Mouse (Mus musculus): ENCODE data around the gene C1qtnf5. TPM values are rescaled to one million over a fixed set of nuclear protein-coding genes. Genes with fewer than 3 reads are reported as not detected.
A peak's percentile ranks its signal among the peaks of the same experiment; 100 is the strongest.

Gene C1qtnf5
- polyA plus RNA-seq, 1 experiment from 2014 or later = 9.3 TPM

DNA sequence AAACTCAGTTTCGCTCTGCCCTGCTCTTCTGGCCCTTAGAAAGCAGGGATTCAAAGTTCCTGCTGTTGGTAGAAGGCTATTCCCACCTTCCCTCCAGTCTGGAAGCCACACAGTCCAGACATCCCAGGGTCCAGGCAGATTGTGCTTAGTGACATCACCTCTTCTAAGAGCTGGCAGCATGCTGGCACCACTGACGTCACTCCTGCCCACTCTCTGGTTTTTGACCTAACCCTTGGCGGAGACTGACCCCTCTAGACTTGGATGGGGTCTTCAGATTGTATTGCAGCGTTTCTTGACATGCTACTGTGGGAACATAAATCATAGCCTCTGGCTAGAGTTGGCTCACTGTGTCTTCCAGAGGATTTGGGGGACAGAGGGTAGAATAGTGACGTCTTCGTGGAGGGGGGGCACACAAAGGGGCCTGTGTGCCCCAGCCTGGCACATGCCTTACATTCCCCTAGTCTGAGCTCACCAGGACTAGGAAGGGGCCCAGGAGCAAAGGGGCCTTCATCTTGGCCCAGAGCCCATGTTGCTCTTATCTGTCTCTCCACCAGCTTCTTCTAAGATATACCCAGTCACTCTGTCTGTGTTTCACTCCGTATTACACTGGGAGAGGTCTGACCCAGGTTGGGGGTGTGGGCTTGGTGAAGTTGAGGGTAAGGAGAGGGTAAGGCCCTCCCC, 28.8 kb downstream of the C1qtnf5 start:
- peak overlapping the region; percentile 46 for H3K4me3 ChIP-seq (replicated peaks)
- H3K4me1 ChIP-seq = peaks cover 33% of the 10 kb centered on the region
- peak overlapping the region; percentile 58 for H3K27ac ChIP-seq (replicated peaks)
- no peak for ATAC-seq (ENCODE audit: low FRiP score)
- no peaks in the 10 kb centered on the region for H3K9me3 ChIP-seq (replicated peaks)
- 47% methylated on average over 7 of the region's 7 CpGs for WGBS
- H3K4me2 ChIP-seq = peak overlapping the region; percentile 83
- peaks cover 57% of the 10 kb centered on the region for H3K27me3 ChIP-seq (replicated peaks)
- peak overlapping the region; percentile 54; the same call in 1 of the 2 replicates for H3K9ac ChIP-seq (replicated peaks)
- no peaks in the 10 kb centered on the region for H3K36me3 ChIP-seq

DNA sequence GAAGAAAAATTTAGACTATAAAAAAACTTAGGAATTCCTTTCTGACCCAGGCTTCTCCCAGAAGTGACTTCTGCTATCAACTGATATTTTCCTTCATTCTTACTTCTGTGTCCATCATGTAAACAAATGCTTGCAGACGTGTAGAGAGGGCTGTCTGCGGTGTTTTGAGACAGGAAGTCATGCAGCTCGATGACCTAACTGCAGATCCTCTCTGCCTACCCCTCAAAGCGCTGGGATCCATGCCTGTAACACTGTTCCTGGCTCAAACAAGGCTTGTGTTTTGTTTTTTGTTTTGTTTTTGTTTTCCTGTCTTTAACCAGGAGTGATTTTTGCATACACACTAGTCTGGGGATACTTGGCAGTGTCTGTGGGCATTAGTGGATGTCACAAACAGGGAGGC, 30.8 kb downstream of the C1qtnf5 start:
- Histone ChIP-seq H3K27me3 (replicated peaks) (peaks cover 38% of the 10 kb centered on the region), H3K9ac (replicated peaks) (no peak overlapping the region), H3K9me3 (replicated peaks) (no peaks in the 10 kb centered on the region), H3K4me2 (no peak overlapping the region), H3K4me3 (replicated peaks) (no peak overlapping the region), H3K36me3 (no peaks in the 10 kb centered on the region), H3K27ac (replicated peaks) (no peak overlapping the region), H3K4me1 (peaks cover 29% of the 10 kb centered on the region)
- ATAC-seq (ENCODE audit: low FRiP score) = no peak
- WGBS = 82% methylated on average over 4 of the region's 4 CpGs

DNA sequence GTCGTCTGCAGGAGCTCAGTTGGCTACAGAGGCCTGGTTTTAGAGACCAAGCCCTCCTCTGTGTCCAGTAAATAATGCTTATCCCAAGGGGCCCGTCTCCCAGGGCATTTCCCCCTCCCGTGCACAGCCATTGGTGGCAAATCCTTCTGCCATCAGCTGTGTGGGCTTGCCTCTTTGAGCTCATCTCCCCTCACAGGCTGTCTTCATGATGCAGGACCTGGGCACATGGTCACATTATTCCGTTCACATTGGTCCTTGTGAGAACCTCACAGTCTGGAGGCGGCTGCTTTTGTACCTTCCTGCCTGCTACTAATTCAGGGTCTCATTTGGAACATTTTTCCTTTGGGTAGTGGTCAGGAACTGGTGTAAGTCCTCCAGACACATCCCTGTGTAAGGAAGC, 34.9 kb downstream of the C1qtnf5 start:
- H3K9me3 ChIP-seq (replicated peaks) = no peaks in the 10 kb centered on the region
- ATAC-seq (ENCODE audit: low FRiP score) = no peak
- no peak overlapping the region for H3K4me2 ChIP-seq
- H3K9ac ChIP-seq (replicated peaks) = no peak overlapping the region
- no peaks in the 10 kb centered on the region for H3K4me1 ChIP-seq
- H3K4me3 ChIP-seq (replicated peaks) = no peak overlapping the region
- 61% methylated on average over 5 of the region's 5 CpGs for WGBS
- H3K27ac ChIP-seq (replicated peaks) = no peak overlapping the region
- no peaks in the 10 kb centered on the region for H3K27me3 ChIP-seq (replicated peaks)
- peaks cover 26% of the 10 kb centered on the region for H3K36me3 ChIP-seq

DNA sequence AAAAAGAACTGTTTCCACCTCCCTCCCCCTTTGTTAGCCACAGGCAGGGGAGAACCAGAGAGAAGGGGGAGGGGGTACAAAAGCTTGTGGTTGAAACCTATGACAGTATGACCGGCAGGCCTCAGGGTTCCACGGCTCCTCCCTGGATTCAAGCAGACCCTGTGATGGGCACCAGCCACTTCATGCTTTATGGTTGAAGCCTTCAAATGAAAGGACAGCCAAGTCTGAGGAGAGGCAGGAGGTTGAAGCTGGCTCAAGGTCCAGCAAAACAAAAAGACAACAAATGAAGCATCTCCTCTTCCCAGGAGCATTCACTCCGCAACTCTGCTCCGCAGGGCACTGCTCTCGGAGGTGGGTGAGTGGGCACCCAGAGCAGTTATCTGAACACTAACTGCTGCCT, 36.4 kb downstream of the C1qtnf5 start:
- ATAC-seq (ENCODE audit: low FRiP score) = no peak
- Histone ChIP-seq H3K9me3 (replicated peaks) (no peaks in the 10 kb centered on the region), H3K27ac (replicated peaks) (no peak overlapping the region), H3K4me3 (replicated peaks) (no peak overlapping the region), H3K4me2 (no peak overlapping the region), H3K27me3 (replicated peaks) (no peaks in the 10 kb centered on the region), H3K36me3 (peaks cover 26% of the 10 kb centered on the region), H3K9ac (replicated peaks) (no peak overlapping the region), H3K4me1 (no peaks in the 10 kb centered on the region)
- WGBS = 85% methylated on average over 5 of the region's 5 CpGs

DNA sequence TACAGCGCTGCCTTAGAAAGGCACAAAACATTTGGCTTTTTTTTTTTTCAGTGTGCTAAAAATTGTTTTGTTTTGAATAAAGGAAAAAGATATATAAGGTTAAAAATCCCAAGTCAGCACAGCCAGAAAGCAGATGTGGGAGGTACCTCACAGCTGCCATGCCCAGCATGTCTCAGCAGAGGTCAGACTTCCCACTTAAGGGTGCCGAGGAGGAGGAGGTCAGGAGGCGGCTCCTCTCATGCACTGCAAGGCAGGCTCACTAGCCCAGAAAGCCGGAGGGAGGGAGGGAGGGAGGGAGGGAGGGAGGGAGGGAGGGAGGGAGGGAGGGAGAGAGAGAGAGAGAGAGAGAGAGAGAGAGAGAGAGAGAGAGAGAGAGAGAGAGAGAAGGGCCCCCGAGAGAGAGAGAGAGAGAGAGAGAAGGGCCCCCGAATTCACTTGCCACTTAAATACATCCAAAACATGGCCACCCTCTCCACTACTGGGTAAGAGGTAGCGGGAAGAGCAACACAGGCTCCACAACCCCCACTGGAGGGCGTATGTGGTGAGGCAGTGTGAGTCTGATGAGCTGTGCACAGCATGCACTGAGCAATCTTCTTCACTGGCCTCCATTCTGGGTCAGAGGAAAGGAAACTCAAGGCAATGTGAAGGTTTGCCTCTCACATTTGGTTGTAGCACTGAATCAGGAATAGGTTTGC, 37.1 kb downstream of the C1qtnf5 start:
- H3K4me1 ChIP-seq = no peaks in the 10 kb centered on the region
- H3K27me3 ChIP-seq (replicated peaks) = no peaks in the 10 kb centered on the region
- peaks cover 32% of the 10 kb centered on the region for H3K36me3 ChIP-seq
- no peak overlapping the region for H3K9ac ChIP-seq (replicated peaks)
- no peak overlapping the region for H3K4me3 ChIP-seq (replicated peaks)
- 45% methylated on average over 6 of the region's 8 CpGs for WGBS
- no peak for ATAC-seq (ENCODE audit: low FRiP score)
- no peak overlapping the region for H3K27ac ChIP-seq (replicated peaks)
- no peak overlapping the region for H3K4me2 ChIP-seq
- H3K9me3 ChIP-seq (replicated peaks) = no peaks in the 10 kb centered on the region

DNA sequence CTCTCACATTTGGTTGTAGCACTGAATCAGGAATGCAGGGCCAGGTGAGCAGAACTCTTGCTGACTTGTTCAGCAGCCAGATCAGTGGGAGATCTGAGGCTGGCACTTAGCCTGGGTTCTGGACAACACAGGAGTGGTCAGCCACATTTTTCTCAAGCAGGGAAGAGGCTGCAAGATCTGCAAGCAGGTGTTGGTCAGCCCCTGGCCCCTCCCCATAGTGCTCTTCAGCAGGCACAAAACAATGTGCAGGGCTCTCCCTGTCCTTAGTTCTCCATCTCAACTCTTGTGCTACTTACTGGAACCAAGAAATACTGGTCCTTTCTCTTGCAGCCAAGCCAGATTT, 37.6 kb downstream of the C1qtnf5 start:
- Histone ChIP-seq H3K27ac (replicated peaks) (no peak overlapping the region), H3K27me3 (replicated peaks) (no peaks in the 10 kb centered on the region), H3K4me2 (no peak overlapping the region), H3K9me3 (replicated peaks) (no peaks in the 10 kb centered on the region), H3K4me3 (replicated peaks) (no peak overlapping the region), H3K36me3 (peaks cover 37% of the 10 kb centered on the region), H3K9ac (replicated peaks) (no peak overlapping the region), H3K4me1 (no peaks in the 10 kb centered on the region)
- ATAC-seq (ENCODE audit: low FRiP score) = no peak

DNA sequence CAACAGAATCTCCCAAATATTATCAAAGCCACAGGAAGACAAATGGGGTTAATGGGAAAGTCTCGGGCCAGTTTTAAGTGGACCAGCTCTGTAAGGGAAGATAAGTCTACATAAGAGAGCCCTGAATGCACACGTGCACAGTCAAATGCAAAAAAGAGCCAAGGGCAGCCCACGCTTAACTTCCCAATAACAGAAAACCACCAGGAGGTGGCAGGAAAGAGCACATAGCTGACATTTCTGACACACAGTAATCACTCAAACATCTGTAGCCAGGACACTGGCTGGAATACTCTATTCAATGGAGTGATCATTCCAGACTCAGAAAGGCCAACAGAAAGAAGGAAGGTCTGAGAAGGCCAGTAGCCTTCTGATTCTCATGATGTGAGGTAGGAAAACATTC, 40.2 kb downstream of the C1qtnf5 start:
- H3K9ac ChIP-seq (replicated peaks) = no peak overlapping the region
- H3K9me3 ChIP-seq (replicated peaks) = no peaks in the 10 kb centered on the region
- H3K27ac ChIP-seq (replicated peaks) = no peak overlapping the region
- no peaks in the 10 kb centered on the region for H3K27me3 ChIP-seq (replicated peaks)
- ATAC-seq (ENCODE audit: low FRiP score) = no peak
- H3K4me2 ChIP-seq = no peak overlapping the region
- 69% methylated on average over 3 of the region's 3 CpGs for WGBS
- H3K36me3 ChIP-seq = peaks cover 61% of the 10 kb centered on the region
- no peak overlapping the region for H3K4me3 ChIP-seq (replicated peaks)
- no peaks in the 10 kb centered on the region for H3K4me1 ChIP-seq

Other genes with a start within 250 kb of the C1qtnf5 start
- gene Thy1, start 63.9 kb upstream of the C1qtnf5 start, polyA plus RNA-seq (2015; fragmentation: Nextera tagmentation; extraction: Ambion mirVana) = 13.0 and 26.6 TPM in 2 replicates
- 13.1 and 13.3 TPM in 2 replicates for gene Usp2, start 40.2 kb upstream of the C1qtnf5 start, polyA plus RNA-seq (2015; fragmentation: Nextera tagmentation; extraction: Ambion mirVana)
- 0.08 and 0.28 TPM in 2 replicates for gene Mfrp, start 5.5 kb upstream of the C1qtnf5 start, polyA plus RNA-seq (2015; fragmentation: Nextera tagmentation; extraction: Ambion mirVana)
- 0.15 and 0.58 TPM in 2 replicates for gene Gm49380, start 6.3 kb downstream of the C1qtnf5 start, polyA plus RNA-seq (2015; fragmentation: Nextera tagmentation; extraction: Ambion mirVana)
- 33.7 and 42.5 TPM in 2 replicates for gene Rnf26, start 6.3 kb downstream of the C1qtnf5 start, polyA plus RNA-seq (2015; fragmentation: Nextera tagmentation; extraction: Ambion mirVana)
- 17.3 and 22.6 TPM in 2 replicates for gene Mcam, start 27.2 kb downstream of the C1qtnf5 start, polyA plus RNA-seq (2015; fragmentation: Nextera tagmentation; extraction: Ambion mirVana)
- gene Cbl, start 126.8 kb downstream of the C1qtnf5 start, polyA plus RNA-seq (2015; fragmentation: Nextera tagmentation; extraction: Ambion mirVana) = 18.2 and 20.2 TPM in 2 replicates
- not detected in 2 replicates for gene Ccdc153, start 133.4 kb downstream of the C1qtnf5 start, polyA plus RNA-seq (2015; fragmentation: Nextera tagmentation; extraction: Ambion mirVana)
- gene Pdzd3, start 144.2 kb downstream of the C1qtnf5 start, polyA plus RNA-seq (2015; fragmentation: Nextera tagmentation; extraction: Ambion mirVana) = 0.61 and 0.65 TPM in 2 replicates
- gene Nlrx1, start 161.4 kb downstream of the C1qtnf5 start, polyA plus RNA-seq (2015; fragmentation: Nextera tagmentation; extraction: Ambion mirVana) = 4.5 and 5.3 TPM in 2 replicates
- 26.8 and 30.3 TPM in 2 replicates for gene Abcg4, start 181.4 kb downstream of the C1qtnf5 start, polyA plus RNA-seq (2015; fragmentation: Nextera tagmentation; extraction: Ambion mirVana)
- 28.0 and 28.2 TPM in 2 replicates for gene Hinfp, start 198.4 kb downstream of the C1qtnf5 start, polyA plus RNA-seq (2015; fragmentation: Nextera tagmentation; extraction: Ambion mirVana)
- gene C2cd2l, start 213.0 kb downstream of the C1qtnf5 start, polyA plus RNA-seq (2015; fragmentation: Nextera tagmentation; extraction: Ambion mirVana) = 21.7 and 24.3 TPM in 2 replicates
- 30.5 and 34.0 TPM in 2 replicates for gene Dpagt1, start 218.8 kb downstream of the C1qtnf5 start, polyA plus RNA-seq (2015; fragmentation: Nextera tagmentation; extraction: Ambion mirVana)
- 108 and 149 TPM in 2 replicates for gene H2afx, start 227.4 kb downstream of the C1qtnf5 start, polyA plus RNA-seq (2015; fragmentation: Nextera tagmentation; extraction: Ambion mirVana)
- 58.3 and 62.5 TPM in 2 replicates for gene Hmbs, start 237.0 kb downstream of the C1qtnf5 start, polyA plus RNA-seq (2015; fragmentation: Nextera tagmentation; extraction: Ambion mirVana)